Mouse (Mus musculus) thymus, adult 2 months (tissue): ENCODE results near the gene Clstn3. TPM values are rescaled to one million over a fixed set of nuclear protein-coding genes. Genes with fewer than 3 reads are reported as not detected.

Experiments
- DNase-seq: peaks from one replicate; pipeline ENCODE4 v3.0.0; 2021
- H3K27ac ChIP-seq: fragments of 200-500 bp; 2 replicates; pipeline ENCODE4 v1.5.1; 2012; ENCODE audit warnings: low read length, control low read depth; ENCODE audit not compliant: control insufficient read depth, insufficient read depth
- H3K27me3 ChIP-seq: fragments of 200-500 bp; 2 replicates; pipeline ENCODE4 v1.6.1; 2012; ENCODE audit warnings: mild to moderate bottlenecking, low read length, moderate library complexity, mixed read lengths; ENCODE audit not compliant: control insufficient read depth, insufficient read depth
- H3K36me3 ChIP-seq: fragments of 200-500 bp; 2 replicates; pipeline ENCODE4 v1.6.1; 2012; ENCODE audit warnings: mild to moderate bottlenecking, low read length, moderate library complexity; ENCODE audit not compliant: control insufficient read depth, insufficient read depth
- H3K4me1 ChIP-seq: fragments of 200-500 bp; replicated peaks from 2 replicates; pipeline ENCODE4 v1.6.1; 2012; ENCODE audit warnings: low read length; ENCODE audit not compliant: control insufficient read depth, insufficient read depth
- H3K4me3 ChIP-seq: fragments of 200-500 bp; 2 replicates; pipeline ENCODE4 v1.5.1; 2012; ENCODE audit warnings: mild to moderate bottlenecking, low read length, control low read depth, moderate library complexity; ENCODE audit not compliant: control insufficient read depth, insufficient read depth
- CTCF ChIP-seq: fragments of 200-500 bp; IDR thresholded peaks from 2 replicates; pipeline ENCODE4 v1.5.1; 2012; ENCODE audit warnings: mild to moderate bottlenecking, control low read depth, low read length, moderate library complexity, borderline replicate concordance; ENCODE audit not compliant: control insufficient read depth, poor library complexity, insufficient read depth; ENCODE audit errors: extremely low read depth
- POLR2A ChIP-seq: fragments of 200-500 bp; IDR thresholded peaks from 2 replicates; pipeline ENCODE4 v1.6.1; 2012; ENCODE audit warnings: mild to moderate bottlenecking, low read length, control low read depth, moderate library complexity; ENCODE audit not compliant: control insufficient read depth, poor library complexity, insufficient read depth; ENCODE audit errors: extremely low read depth
- WGBS: fragments of 180-500 bp; shearing (Covaris S2); methylation state at CpG from one replicate; pipeline ENCODE4 v1.1.7; 2018; 5-methylcytosine and 5-hydroxymethylcytosine counted together
- polyA plus RNA-seq: library from polyadenylated mRNA; depleted of rRNA; stranded (reverse); fragments of >200 nt; gene quantifications from 2 replicates; pipeline ENCODE4 v1.2.3, GENCODE M21; 2012

The Clstn3 gene
- polyA plus RNA-seq, 1 experiment: 9.0 TPM

GRCm38 (mm10) chr6:124463881-124464291 lies 708 bp downstream of the Clstn3 start:
- peaks cover 15% of the 10 kb centered on the region for H3K4me1 ChIP-seq
- 0 out of 2 replicates have a peak overlapping the region, but pooled peaks have one; percentile 5 for H3K4me3 ChIP-seq
- no peaks in the 10 kb centered on the region for H3K27me3 ChIP-seq
- TF ChIP-seq POLR2A (no peak), CTCF (no peak)
- no peaks in the 10 kb centered on the region for H3K36me3 ChIP-seq
- 2% methylated on average over 8 of the region's 8 CpGs for WGBS
- peak; percentile 33 for DNase-seq
- no peak overlapping the region for H3K27ac ChIP-seq

- DNase-seq: no peak
- peaks cover 8% of the 10 kb centered on the region for H3K4me1 ChIP-seq
- 40% methylated on average over 4 of the region's 4 CpGs for WGBS
- H3K27ac ChIP-seq: no peak overlapping the region
- H3K27me3 ChIP-seq: no peaks in the 10 kb centered on the region
- H3K36me3 ChIP-seq: no peaks in the 10 kb centered on the region
- TF ChIP-seq POLR2A (no peak), CTCF (no peak)
- H3K4me3 ChIP-seq: no peak overlapping the region
These were observed 5.2 kb downstream of the Clstn3 start for GRCm38 (mm10) chr6:124459388-124459787.

GRCm38 (mm10) chr6:124458505-124458904 lies 6.1 kb downstream of the Clstn3 start:
- Histone ChIP-seq H3K4me1 (no peaks in the 10 kb centered on the region), H3K36me3 (no peaks in the 10 kb centered on the region), H3K4me3 (no peak overlapping the region), H3K27ac (no peak overlapping the region), H3K27me3 (no peaks in the 10 kb centered on the region)
- WGBS: 93% methylated on average over 11 of the region's 11 CpGs
- DNase-seq: no peak
- TF ChIP-seq POLR2A: no peak
- no peak for TF ChIP-seq CTCF

- no peak overlapping the region for H3K4me3 ChIP-seq
- no peaks in the 10 kb centered on the region for H3K4me1 ChIP-seq
- H3K27ac ChIP-seq: no peak overlapping the region
- WGBS: 100% methylated on average over 5 of the region's 5 CpGs
- no peaks in the 10 kb centered on the region for H3K36me3 ChIP-seq
- no peaks in the 10 kb centered on the region for H3K27me3 ChIP-seq
- no peak for DNase-seq
- TF ChIP-seq CTCF (no peak), POLR2A (no peak)
These were observed 6.8 kb downstream of the Clstn3 start for GRCm38 (mm10) chr6:124457827-124458226.

GRCm38 (mm10) chr6:124456243-124456642 lies 8.4 kb downstream of the Clstn3 start:
- no peak for DNase-seq
- 95% methylated on average over 5 of the region's 5 CpGs for WGBS
- TF ChIP-seq POLR2A: no peak
- no peak for TF ChIP-seq CTCF
- no peaks in the 10 kb centered on the region for H3K4me1 ChIP-seq
- H3K27ac ChIP-seq: no peak overlapping the region
- H3K27me3 ChIP-seq: no peaks in the 10 kb centered on the region
- no peak overlapping the region for H3K4me3 ChIP-seq
- H3K36me3 ChIP-seq: no peaks in the 10 kb centered on the region

- TF ChIP-seq CTCF: no peak
- no peak for TF ChIP-seq POLR2A
- 88% methylated on average over 4 of the region's 4 CpGs for WGBS
- H3K4me3 ChIP-seq: no peak overlapping the region
- no peaks in the 10 kb centered on the region for H3K27me3 ChIP-seq
- no peaks in the 10 kb centered on the region for H3K4me1 ChIP-seq
- H3K27ac ChIP-seq: no peak overlapping the region
- DNase-seq: no peak
- H3K36me3 ChIP-seq: no peaks in the 10 kb centered on the region
These were observed 10.8 kb downstream of the Clstn3 start for GRCm38 (mm10) chr6:124453756-124454155.

- TF ChIP-seq POLR2A (no peak), CTCF (no peak)
- 90% methylated on average over 3 of the region's 3 CpGs for WGBS
- Histone ChIP-seq H3K27ac (no peak overlapping the region), H3K27me3 (no peaks in the 10 kb centered on the region), H3K4me1 (no peaks in the 10 kb centered on the region), H3K36me3 (no peaks in the 10 kb centered on the region), H3K4me3 (no peak overlapping the region)
- DNase-seq: no peak
These were observed 12.6 kb downstream of the Clstn3 start for GRCm38 (mm10) chr6:124451995-124452394.
